Mouse (Mus musculus): ENCODE measurements around the gene Gnptab.

Gnptab gene

GRCm38 (mm10) chr10:88379013-88379885, at the start of gene Gnptab, which contains the start of gene Dram1:
Gene Gnptab (plus strand): TSS chr10:88379132.
Gene Dram1 (minus strand): TSS chr10:88379080.
- peak; percentile 84 for DNase-seq (ENCODE audit: low spot score)

GRCm38 (mm10) chr10:88330695-88331094, 48.2 kb upstream of the Gnptab start:
- DNase-seq (ENCODE audit: low spot score) = peak; percentile 40

- DNase-seq (ENCODE audit: low spot score) = no peak
These were observed 38.3 kb upstream of the Gnptab start for GRCm38 (mm10) chr10:88340660-88341059.

GRCm38 (mm10) chr10:88341368-88341767, 37.6 kb upstream of the Gnptab start:
- no peak for DNase-seq (ENCODE audit: low spot score)

GRCm38 (mm10) chr10:88345899-88346401, 33.0 kb upstream of the Gnptab start:
- no peak for DNase-seq (ENCODE audit: low spot score)

- no peak for DNase-seq (ENCODE audit: low spot score)
These were observed 32.3 kb upstream of the Gnptab start for GRCm38 (mm10) chr10:88346454-88347245.

GRCm38 (mm10) chr10:88349800-88350199, 29.1 kb upstream of the Gnptab start:
- no peak for DNase-seq (ENCODE audit: low spot score)

GRCm38 (mm10) chr10:88350687-88351086, 28.2 kb upstream of the Gnptab start:
- DNase-seq (ENCODE audit: low spot score) = peak; percentile 52

GRCm38 (mm10) chr10:88351411-88352103, 27.4 kb upstream of the Gnptab start:
- DNase-seq (ENCODE audit: low spot score) = no peak

- DNase-seq (ENCODE audit: low spot score) = no peak
These were observed 26.4 kb upstream of the Gnptab start for GRCm38 (mm10) chr10:88352549-88352948.

GRCm38 (mm10) chr10:88354599-88354998, 24.3 kb upstream of the Gnptab start:
- DNase-seq (ENCODE audit: low spot score) = no peak

GRCm38 (mm10) chr10:88356114-88356982, 22.6 kb upstream of the Gnptab start:
- no peak for DNase-seq (ENCODE audit: low spot score)

GRCm38 (mm10) chr10:88356983-88357559, 21.9 kb upstream of the Gnptab start:
- peak; percentile 86 for DNase-seq (ENCODE audit: low spot score)

- DNase-seq (ENCODE audit: low spot score) = no peak
These were observed 16.7 kb upstream of the Gnptab start for GRCm38 (mm10) chr10:88362218-88362617.

- peak; percentile 91 for DNase-seq (ENCODE audit: low spot score)
These were observed 14.7 kb upstream of the Gnptab start for GRCm38 (mm10) chr10:88364221-88364620.

GRCm38 (mm10) chr10:88369233-88369632, 9.7 kb upstream of the Gnptab start:
- DNase-seq (ENCODE audit: low spot score) = no peak

GRCm38 (mm10) chr10:88371793-88372192, 7.1 kb upstream of the Gnptab start:
- DNase-seq (ENCODE audit: low spot score) = peak; percentile 47

GRCm38 (mm10) chr10:88372436-88372835, 6.5 kb upstream of the Gnptab start:
- peak; percentile 76 for DNase-seq (ENCODE audit: low spot score)

GRCm38 (mm10) chr10:88372945-88373344, 6.0 kb upstream of the Gnptab start:
- peak; percentile 45 for DNase-seq (ENCODE audit: low spot score)

- no peak for DNase-seq (ENCODE audit: low spot score)
These were observed 3.9 kb upstream of the Gnptab start for GRCm38 (mm10) chr10:88374984-88375383.

- DNase-seq (ENCODE audit: low spot score) = peak; percentile 95
These were observed 2.2 kb upstream of the Gnptab start for GRCm38 (mm10) chr10:88376770-88377169.

Measured in adipocyte (in vitro differentiated cells).